Mouse (Mus musculus): Measurements from ENCODE around the gene Bbc3. TPM values are rescaled to one million over a fixed set of nuclear protein-coding genes. Genes with fewer than 3 reads are reported as not detected.
"Not testable (repeated sequence)": the region's sequence is repeated elsewhere in the genome, so short reads cannot be mapped to it uniquely, and the experiment has no call there.

Gene Bbc3
- polyA plus RNA-seq, 1 experiment from 2014 or later: 21.1 TPM

DNA sequence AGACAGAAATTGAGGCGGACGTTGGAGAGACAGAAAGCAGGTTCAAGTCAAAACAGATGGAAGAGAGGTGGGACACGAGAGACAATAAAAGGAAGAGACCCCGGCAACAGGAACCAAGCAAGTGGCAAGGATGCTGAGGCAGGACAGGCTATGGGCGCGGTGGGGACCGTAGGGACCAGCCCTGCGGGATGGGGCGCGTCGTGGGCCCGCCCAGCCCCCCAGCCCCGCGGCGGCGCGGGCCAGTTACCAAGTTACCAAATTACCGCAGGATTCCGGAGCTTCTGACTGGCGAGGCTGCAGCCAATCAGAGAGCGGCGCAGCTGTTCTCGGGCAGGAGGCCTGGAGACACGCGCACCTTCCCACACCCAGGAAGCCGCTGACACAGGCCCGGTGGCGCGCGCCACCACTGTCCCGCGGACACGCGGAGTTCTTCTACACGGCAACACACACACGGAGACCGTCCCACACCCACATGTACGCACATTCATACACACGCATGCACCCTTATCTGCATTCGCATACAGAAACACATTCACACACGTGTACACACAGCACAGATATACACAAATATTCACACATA, 12.8 kb upstream of the Bbc3 start:
- ATAC-seq (ENCODE audit: low FRiP score): peak; percentile 52
- WGBS: 2% methylated on average over 41 of the region's 41 CpGs

DNA sequence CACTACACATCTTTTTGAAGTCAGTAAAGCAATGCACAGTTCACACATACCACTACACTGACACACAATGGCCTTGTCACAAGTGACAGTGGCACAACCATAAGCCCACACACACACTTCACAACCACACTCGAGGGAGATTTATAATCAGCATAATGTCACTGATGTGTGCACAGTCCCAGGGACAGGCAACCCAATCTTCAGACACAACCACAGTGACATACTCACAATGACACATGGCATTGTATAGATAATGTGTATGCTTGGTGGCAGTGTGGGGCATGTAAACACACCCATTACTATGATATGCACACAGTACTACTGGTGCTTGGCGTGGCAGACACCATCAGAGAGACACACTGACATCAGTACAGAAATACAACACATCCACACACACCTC, 12.0 kb upstream of the Bbc3 start:
- Histone ChIP-seq H3K27me3 (no peaks in the 10 kb centered on the region), H3K4me3 (no peak overlapping the region; the same call in 1 of the 2 replicates), H3K27ac (peak overlapping the region; percentile 70), H3K9ac (no peak overlapping the region), H3K4me2 (replicated peaks) (peak overlapping the region; percentile 71), H3K36me3 (no peaks in the 10 kb centered on the region), H3K4me1 (peaks cover 31% of the 10 kb centered on the region), H3K9me3 (replicated peaks) (no peaks in the 10 kb centered on the region)
- no peak for ATAC-seq (ENCODE audit: low FRiP score)
- 53% methylated on average over 2 of the region's 2 CpGs for WGBS

More for the DNA sequence above, 12.8 kb upstream of the Bbc3 start:
- H3K4me2 ChIP-seq (replicated peaks): peak overlapping the region; percentile 69
- no peaks in the 10 kb centered on the region for H3K9me3 ChIP-seq (replicated peaks)
- no peaks in the 10 kb centered on the region for H3K27me3 ChIP-seq
- peak overlapping the region; percentile 56 for H3K9ac ChIP-seq
- peaks cover 31% of the 10 kb centered on the region for H3K4me1 ChIP-seq
- peak overlapping the region; percentile 41 for H3K4me3 ChIP-seq
- H3K36me3 ChIP-seq: no peaks in the 10 kb centered on the region
- H3K27ac ChIP-seq: peak overlapping the region; percentile 86

DNA sequence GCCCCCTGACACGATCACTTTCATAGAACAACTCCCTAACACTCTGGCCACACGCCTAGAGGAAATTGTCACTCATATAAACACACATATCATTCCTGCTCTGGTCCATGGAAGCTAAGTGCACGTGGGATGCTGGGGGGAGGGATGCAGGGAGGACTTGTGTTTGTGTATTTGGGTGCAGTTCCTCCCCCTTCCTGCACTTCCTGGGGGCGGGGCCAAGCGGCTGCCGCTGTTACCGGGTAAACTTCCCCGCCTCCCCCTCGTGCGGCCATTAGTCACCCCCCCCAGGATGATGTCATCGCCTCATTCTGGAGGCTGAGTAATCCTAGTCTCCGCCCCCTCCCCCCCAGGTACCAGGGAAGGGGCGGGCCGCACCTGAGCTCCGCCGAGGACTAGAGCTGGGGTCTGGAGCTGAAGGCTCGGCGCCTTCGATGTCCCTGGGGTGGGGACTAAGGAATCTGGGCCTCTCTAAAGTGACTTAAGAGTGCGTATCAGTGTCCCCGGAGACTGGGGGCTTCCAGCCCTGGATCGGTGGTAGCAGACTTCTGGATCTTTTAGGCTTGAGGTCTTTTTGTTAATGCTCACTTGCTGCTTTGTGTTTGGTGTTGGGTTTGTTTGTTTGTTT, 11.3 kb upstream of the Bbc3 start:
- Histone ChIP-seq H3K4me1 (peaks cover 31% of the 10 kb centered on the region), H3K27me3 (no peaks in the 10 kb centered on the region), H3K27ac (peak overlapping the region; percentile 70), H3K4me3 (peak overlapping the region; percentile 32), H3K9me3 (replicated peaks) (no peaks in the 10 kb centered on the region), H3K36me3 (no peaks in the 10 kb centered on the region), H3K4me2 (replicated peaks) (peak overlapping the region; percentile 71), H3K9ac (peak overlapping the region; percentile 58)
- WGBS: under 1% methylated on average over 22 of the region's 22 CpGs
- no peak for ATAC-seq (ENCODE audit: low FRiP score)

DNA sequence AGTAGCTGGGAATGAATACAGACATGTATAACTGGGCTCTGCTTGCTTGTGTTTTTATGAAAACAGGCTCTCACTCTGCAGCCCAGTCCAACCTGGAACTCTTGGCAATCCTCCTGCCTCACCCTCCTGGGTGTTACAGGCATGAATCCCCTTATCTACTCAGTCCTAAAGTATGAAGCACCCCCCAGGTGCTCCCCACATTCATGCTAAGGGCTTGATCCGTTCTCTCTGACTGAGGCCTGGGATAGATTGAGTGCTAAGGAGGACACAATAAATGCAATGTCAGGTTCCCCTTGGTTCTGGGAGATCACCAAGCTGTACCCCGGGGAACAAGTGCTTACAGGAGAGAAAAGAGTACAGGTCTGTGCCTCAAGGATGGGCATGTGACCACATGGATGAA, 10.6 kb upstream of the Bbc3 start:
- Histone ChIP-seq H3K4me2 (replicated peaks) (no peak overlapping the region), H3K9me3 (replicated peaks) (no peaks in the 10 kb centered on the region), H3K4me3 (no peak overlapping the region), H3K36me3 (no peaks in the 10 kb centered on the region), H3K27me3 (no peaks in the 10 kb centered on the region), H3K27ac (no peak overlapping the region), H3K9ac (no peak overlapping the region), H3K4me1 (peaks cover 31% of the 10 kb centered on the region)
- WGBS: 65% methylated on average over 2 of the region's 2 CpGs
- ATAC-seq (ENCODE audit: low FRiP score): no peak

DNA sequence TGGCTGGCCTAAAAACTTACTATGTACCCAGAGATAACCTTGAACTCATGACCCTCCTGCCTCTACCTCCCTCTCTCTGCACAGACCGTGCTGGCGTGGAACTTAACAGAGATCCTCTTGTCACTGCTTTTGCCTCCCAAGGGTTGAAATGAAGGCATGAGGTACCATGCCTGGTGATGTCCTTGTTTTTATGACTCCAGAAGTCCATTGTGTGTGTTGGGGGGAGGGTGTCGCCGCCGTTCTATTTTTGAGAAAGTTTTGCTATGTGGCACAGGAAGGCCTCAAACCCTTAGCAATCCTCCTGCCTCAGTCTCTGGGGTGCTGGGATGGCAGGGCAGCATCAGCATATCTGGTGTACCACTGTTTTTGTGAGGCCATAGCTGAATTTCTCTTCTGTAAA, 9.3 kb upstream of the Bbc3 start:
- WGBS: 76% methylated on average over 5 of the region's 5 CpGs
- Histone ChIP-seq H3K4me2 (replicated peaks) (peak overlapping the region; percentile 78), H3K4me3 (peak overlapping the region; percentile 47; the same call in 1 of the 2 replicates), H3K27ac (peak overlapping the region; percentile 66), H3K9ac (peak overlapping the region; percentile 58), H3K27me3 (no peaks in the 10 kb centered on the region), H3K4me1 (peaks cover 31% of the 10 kb centered on the region), H3K36me3 (no peaks in the 10 kb centered on the region), H3K9me3 (replicated peaks) (no peaks in the 10 kb centered on the region)
- no peak for ATAC-seq (ENCODE audit: low FRiP score)

DNA sequence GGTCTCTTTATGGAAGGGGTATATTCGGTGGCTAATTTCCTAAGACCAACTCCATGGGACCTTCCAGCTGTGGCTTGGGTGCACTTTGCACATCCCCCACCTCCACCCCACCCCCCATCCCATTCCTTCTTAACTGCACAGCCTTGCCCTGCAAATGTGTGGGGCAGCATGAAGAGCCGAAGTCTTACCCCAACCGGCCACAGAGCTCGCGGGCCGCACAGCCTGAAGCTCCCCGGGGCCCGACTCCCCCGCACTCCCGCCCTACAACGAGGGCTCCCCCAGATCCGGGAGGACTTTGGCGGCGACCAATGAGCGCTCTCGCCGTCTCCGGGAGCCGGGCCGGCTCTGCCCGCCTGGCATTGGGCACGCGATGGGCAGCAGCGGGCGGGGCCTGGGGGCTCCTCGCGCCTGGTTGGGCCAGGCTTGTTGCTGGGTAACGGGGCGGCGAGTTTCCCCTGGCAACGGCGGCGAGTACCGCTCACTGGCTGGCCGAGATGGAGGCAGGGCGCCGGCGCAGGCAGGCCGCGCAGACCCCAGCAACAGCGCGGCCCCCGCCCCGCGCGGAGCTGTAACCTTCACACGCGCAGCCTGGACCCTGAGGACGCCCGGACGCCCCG, 8.7 kb upstream of the Bbc3 start:
- Histone ChIP-seq H3K4me2 (replicated peaks) (peak overlapping the region; percentile 78), H3K27ac (peak overlapping the region; percentile 66), H3K4me1 (peaks cover 31% of the 10 kb centered on the region), H3K27me3 (no peaks in the 10 kb centered on the region), H3K4me3 (peak overlapping the region; percentile 47), H3K9me3 (replicated peaks) (no peaks in the 10 kb centered on the region), H3K36me3 (no peaks in the 10 kb centered on the region), H3K9ac (peak overlapping the region; percentile 58)
- under 1% methylated on average over 52 of the region's 52 CpGs for WGBS
- peak; percentile 90 for ATAC-seq (ENCODE audit: low FRiP score)

DNA sequence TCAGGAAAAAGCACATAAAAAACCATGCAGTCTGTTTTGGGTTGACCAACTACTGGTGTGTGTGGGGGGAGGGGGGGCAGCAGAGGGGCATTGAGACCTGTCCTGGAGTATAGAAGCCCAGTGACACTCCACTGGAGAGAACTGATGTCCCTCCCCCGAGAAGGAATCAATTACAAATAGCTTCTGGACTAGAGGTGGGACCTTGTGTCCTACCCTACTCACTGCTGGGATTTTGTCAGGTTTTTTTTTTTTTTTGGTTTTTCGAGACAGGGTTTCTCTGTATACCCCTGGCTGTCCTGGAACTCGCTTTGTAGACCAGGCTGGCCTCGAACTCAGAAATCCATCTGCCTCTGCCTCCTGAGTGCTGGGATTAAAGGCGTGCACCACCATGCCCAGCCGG, 1.1 kb upstream of the Bbc3 start:
- H3K9me3 ChIP-seq (replicated peaks); H3K4me2 ChIP-seq (replicated peaks); H3K27ac ChIP-seq; H3K36me3 ChIP-seq; H3K9ac ChIP-seq; H3K4me3 ChIP-seq; ATAC-seq (ENCODE audit: low FRiP score): not testable (repeated sequence)
- peaks cover 15% of the 10 kb centered on the region for H3K27me3 ChIP-seq
- whole genome bisulfite sequencing: 71% methylated on average over 6 of the region's 6 CpGs
- H3K4me1 ChIP-seq: peaks cover 35% of the 10 kb centered on the region

DNA sequence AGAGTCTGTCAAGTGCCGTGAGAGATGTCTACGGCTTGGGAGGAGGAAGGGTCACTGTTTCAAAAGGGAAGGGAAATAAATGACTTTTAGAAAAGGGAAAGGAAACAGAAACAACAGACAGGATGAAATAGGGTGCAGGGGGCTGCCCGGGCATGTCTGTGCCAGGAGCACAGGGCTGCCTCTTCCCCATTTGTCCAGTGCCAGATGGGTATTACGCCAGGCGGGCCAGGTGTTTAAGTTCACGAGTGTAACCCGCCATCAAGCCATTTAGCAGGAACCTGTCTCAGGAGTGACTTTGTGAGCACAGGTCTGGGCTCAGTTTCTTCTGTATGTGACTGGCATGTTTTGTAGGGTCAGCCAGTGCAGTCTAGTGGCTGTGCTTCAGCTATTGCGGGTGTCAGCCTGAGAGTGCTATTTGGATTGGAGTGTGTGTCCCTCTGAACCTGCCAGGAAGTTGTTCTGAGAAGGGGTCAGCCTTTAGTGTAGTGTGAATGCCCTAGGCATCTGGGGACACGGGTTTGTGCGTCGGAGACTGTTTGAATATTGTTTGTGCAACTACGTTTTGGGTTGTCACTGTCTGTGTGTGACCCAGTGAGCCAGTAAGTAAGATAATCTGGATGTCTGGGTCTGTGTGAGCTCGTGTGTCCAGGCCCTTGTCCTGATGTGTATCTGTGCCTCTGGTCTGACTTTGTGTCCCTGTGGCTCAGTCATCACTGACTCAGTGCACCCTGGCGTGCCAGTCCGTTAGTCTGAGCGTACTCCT, 543 bp downstream of the Bbc3 start:
- peak overlapping the region; percentile 71 for H3K4me3 ChIP-seq
- H3K4me2 ChIP-seq (replicated peaks): peak overlapping the region; percentile 99
- H3K9me3 ChIP-seq (replicated peaks): no peaks in the 10 kb centered on the region
- peaks cover 15% of the 10 kb centered on the region for H3K27me3 ChIP-seq
- peak overlapping the region; percentile 65; the same call in 1 of the 2 replicates for H3K9ac ChIP-seq
- ATAC-seq (ENCODE audit: low FRiP score): no peak
- 46% methylated on average over 16 of the region's 16 CpGs for WGBS
- peak overlapping the region; percentile 70; the same call in 1 of the 2 replicates for H3K27ac ChIP-seq
- no peaks in the 10 kb centered on the region for H3K36me3 ChIP-seq
- peaks cover 51% of the 10 kb centered on the region for H3K4me1 ChIP-seq

DNA sequence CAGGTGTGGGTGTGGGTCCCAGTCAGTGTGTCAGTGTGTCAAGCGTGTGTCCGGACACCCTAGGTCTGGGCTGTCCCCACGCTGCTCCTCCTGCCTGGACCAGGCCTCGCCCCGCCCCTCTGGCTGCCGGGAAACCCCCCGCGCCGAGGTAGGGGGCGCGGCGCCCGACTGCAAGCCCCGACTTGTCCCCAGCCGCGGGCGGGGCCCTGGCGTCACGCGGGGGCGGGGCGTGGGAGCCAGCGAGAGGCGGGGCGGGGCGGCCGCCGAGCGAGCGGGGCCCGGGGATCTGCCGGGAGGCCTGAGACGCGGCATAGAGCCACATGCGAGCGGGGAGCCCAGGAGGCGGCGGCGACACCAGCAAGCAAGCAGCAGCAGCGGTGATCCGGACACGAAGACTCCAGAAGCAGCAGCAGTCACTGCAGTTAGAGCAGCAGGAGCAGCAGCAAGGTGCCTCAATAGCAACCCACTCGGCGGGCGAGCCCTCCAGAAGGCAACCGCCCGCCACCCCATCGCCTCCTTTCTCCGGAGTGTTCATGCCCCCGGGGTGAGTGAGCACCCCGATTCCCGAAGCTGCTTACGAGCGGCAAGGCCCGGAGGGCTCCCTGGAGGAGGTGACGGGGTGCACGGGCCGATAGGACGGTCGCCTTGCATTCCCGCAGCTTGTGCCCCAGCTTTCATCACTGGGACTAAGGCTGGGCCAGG, 1.3 kb downstream of the Bbc3 start:
- Histone ChIP-seq H3K4me2 (replicated peaks) (peak overlapping the region; percentile 99), H3K4me1 (peaks cover 51% of the 10 kb centered on the region)

DNA sequence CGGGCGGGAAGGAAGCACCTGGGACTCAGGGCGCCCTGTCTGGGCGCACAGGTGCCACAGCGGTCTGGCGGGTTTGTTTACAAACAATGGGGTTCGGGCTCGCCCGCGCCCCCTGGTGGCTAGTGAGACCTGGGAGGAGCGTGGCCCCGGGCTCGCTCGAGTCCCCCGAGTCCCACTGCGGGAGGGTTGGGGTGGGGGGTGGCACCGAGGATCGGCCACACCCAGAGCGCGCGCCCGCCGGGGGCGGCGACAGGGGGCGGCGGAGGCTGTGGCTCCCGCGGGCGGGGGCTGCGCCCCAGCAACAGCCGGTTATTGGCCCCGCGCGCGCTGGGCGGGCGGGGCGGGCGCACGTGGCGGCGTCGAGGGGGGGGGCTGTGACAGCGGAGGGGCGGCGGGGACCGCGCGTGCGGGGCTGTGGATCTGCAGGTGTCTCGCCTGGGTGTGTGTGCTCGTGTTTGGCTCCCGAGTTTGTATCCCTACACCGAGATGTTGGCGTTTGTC, 1.9 kb downstream of the Bbc3 start:
- Histone ChIP-seq H3K9ac (peak overlapping the region; percentile 65), H3K36me3 (no peaks in the 10 kb centered on the region), H3K9me3 (replicated peaks) (no peaks in the 10 kb centered on the region), H3K27me3 (peaks cover 15% of the 10 kb centered on the region), H3K4me3 (peak overlapping the region; percentile 71), H3K4me2 (replicated peaks) (peak overlapping the region; percentile 99), H3K4me1 (peaks cover 51% of the 10 kb centered on the region), H3K27ac (peak overlapping the region; percentile 70)
- WGBS: under 1% methylated on average over 45 of the region's 56 CpGs
- ATAC-seq (ENCODE audit: low FRiP score): no peak

More for the DNA sequence above, 1.3 kb downstream of the Bbc3 start:
- WGBS: under 1% methylated on average over 55 of the region's 61 CpGs
- ATAC-seq (ENCODE audit: low FRiP score): peak; percentile 13
- peak overlapping the region; percentile 71 for H3K4me3 ChIP-seq
- no peaks in the 10 kb centered on the region for H3K9me3 ChIP-seq (replicated peaks)
- peaks cover 15% of the 10 kb centered on the region for H3K27me3 ChIP-seq
- no peaks in the 10 kb centered on the region for H3K36me3 ChIP-seq
- peak overlapping the region; percentile 70 for H3K27ac ChIP-seq
- peak overlapping the region; percentile 65 for H3K9ac ChIP-seq

DNA sequence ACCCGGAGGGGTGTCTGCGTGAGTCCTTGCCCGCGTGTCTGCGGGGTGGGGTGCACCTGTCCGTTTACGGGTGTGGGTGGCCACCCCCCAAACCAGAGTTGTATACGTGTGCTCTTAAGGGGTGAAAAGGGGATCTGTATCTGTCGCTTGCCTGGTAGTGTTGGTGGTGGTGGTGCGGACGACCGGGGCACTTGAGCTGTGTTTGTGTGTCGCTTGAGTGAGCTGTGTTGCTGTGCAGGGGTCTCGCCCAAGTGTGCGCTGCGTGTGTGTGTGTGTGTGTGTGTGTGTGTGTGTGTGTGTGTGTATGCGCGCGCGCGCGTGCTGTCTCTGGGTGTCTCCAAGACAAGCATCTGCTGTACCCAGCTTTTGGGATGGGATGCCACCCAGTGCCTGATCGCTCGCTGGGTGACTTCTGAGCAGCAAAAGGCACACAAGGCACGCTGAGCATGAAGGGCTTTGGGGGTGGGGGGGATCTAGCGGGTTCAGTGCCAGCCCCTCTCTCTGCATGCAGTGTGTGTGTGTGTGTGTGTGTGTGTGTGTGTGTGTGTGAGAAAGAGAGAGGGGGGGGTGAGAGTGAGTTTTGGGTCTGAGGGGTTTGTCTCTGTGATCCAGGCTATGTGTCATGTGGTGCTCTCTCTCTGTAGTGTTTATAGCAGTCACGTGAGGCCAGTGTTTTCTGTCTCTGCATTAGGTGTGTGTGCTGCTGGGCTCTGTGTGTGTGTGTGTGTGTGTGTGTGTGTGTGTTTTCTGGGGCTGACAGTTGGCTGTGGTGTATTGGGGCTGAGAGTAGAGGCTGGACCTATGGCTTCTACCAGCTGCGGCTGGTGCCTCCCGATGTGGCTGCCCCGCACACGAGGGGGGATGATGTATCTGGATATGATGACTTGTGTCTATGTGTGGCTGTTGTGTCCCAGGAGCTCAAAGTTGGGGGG, 2.6 kb downstream of the Bbc3 start:
- Histone ChIP-seq H3K4me1 (peaks cover 51% of the 10 kb centered on the region), H3K4me2 (replicated peaks) (peak overlapping the region; percentile 99), H3K27me3 (peaks cover 15% of the 10 kb centered on the region), H3K9me3 (replicated peaks) (no peaks in the 10 kb centered on the region), H3K9ac (peak overlapping the region; percentile 65), H3K4me3 (peak overlapping the region; percentile 71), H3K27ac (peak overlapping the region; percentile 70), H3K36me3 (no peaks in the 10 kb centered on the region)
- WGBS: under 1% methylated on average over 30 of the region's 31 CpGs
- no peak for ATAC-seq (ENCODE audit: low FRiP score)

All from hindbrain, embryonic 12.5 days (tissue).